Mouse (Mus musculus): ENCODE measurements around the gene Slc30a5.
"Not testable (repeated sequence)": the region's sequence is repeated elsewhere in the genome, so short reads cannot be mapped to it uniquely, and the experiment has no call there.

Gene Slc30a5

DNA sequence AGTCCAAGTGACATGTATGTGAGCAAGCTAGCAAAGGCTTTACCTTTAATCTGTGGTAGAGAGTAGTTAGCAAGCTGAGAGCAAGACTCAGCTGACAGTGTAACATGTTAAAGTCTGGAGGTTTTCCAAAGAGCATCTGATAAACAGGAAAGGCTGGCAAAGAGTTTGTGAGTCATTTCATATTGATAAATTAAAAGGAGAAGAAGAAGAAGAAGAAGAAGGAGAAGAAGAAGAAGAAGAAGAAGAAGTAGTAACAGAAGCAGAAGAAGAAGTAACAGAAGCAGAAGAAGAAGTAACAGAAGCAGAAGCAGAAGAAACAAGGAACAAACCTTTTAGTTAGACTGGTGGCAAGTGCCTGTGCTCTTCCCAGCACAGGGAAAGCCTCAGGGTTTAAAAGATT, 1.6 kb upstream of the Slc30a5 start:
- no peak for DNase-seq

DNA sequence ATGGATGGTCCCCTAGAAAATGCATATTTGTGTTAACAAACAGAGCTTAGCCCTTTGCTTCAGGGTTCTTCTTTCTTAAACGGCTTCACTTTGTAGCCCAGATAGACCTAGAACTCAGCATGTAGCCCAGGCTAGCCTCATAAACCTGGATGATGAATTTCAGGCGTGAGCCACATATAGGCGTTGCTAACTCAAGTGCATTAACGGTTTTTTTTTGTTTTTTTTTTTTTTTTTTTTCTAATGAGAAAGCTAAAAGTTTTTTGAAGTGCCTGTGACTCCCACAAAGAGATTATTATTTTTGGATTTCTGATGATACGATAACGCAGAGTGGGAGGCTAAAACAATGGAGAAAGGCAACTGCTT, 394 bp upstream of the Slc30a5 start:
- no peak for DNase-seq

DNA sequence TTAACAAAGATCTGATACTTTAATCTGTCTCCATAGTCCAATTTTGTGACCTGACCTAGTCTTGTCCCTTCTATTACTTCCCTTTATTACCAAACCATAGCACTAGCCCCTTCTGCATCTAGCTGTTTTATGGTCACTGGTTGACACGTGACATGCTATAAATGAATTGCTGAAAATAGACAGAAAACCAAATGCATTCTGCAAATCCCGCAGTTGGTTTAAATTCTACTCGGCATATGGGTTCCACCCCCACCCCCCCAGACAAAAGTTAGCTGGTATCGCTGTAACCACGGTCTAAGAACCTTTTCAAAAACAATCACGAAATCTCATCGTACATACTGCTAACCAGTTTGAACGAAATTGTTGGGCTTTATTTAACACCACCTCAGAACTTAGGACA, 1.0 kb downstream of the Slc30a5 start:
- no peak for DNase-seq

DNA sequence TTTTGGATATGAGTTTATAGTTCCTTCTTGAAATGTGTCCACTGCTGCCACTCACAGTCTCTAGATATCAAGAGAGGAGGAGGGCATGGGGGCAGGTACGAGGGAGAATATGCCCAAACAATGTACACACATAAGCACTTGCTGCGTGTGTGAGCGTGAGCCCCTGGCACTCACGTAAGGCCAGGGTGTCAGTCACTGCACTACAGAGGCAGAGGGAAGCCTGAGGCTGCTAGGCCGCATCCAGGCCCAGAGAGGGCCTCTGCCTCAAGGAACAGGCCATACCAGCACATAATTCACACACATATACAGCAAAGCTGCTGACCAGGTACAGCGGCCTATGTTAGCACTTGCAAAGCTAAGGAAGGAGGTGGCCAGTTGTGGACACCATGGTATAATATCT, 2.1 kb downstream of the Slc30a5 start:
- no peak for DNase-seq

DNA sequence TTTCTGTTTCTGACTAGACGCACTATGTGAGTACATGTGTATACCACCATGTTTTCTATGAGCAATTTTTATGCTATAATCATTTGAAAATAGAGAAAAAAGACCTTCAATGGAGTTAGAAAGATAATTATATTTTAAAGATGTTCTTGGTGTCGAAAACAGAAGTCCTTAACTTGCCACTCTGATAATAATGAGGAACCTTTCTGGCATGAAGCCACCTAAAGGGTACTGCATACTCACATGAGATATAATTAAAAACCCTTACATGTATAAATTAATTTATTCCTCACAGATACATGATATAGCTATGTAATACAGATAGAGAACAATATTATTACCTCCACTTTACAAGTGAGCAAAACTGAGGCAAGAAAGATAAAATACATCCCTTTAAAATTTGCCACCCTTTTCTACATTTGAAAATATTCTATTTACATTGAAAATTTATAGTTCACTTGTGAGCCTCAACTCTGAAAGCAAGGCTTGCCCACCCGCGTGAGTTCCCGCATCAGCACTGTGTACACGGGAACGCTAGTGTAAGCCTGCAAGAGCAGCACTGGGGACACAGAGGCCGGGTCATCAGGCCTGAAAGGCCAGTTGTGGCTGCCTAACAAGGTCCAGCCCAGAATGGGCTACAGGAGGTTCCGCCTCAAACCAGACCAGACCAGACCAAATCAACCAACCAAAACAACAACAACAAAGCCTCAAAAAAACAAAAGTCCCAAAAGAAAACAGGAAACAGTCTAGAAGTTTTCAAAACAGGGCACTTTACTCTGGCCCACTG, 7.4 kb downstream of the Slc30a5 start:
- no peak for DNase-seq

DNA sequence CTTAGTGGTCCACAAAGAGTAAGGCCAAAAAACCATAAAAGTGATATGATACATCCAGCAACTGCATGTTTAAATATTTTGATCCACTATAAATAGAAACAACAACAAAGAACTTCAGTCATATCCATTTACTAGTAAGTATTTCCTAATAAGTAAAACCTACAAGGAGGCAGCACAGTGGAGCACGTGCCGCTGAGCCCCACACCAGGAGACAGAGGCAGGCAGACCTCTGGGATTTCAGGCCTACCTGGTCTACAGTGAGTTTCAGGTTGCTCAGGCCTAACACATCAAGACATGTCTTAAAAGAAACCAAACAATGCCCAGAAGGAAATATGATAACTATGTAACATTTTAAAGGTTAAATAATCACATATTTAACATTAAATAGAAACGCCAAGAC, 8.3 kb downstream of the Slc30a5 start:
- no peak for DNase-seq

DNA sequence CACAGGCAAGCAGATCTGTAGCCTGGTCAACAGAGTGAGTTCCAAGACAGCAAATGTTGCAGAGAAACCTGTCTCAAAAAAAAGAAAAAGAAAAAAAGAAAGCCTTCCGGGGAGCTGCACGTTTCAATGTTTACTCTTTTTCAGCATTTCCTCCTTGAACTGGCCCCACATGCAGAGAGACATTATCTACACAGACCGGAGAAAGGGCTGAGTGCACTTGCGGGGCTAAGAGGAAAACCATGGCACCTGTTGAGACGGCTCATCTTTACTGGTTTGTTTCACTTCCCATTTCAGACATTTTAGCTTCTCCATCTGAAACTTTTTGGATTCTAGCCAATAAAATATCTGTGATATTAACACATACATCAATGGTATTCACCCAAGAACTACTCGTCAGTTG, 8.9 kb downstream of the Slc30a5 start:
- no peak for DNase-seq

DNA sequence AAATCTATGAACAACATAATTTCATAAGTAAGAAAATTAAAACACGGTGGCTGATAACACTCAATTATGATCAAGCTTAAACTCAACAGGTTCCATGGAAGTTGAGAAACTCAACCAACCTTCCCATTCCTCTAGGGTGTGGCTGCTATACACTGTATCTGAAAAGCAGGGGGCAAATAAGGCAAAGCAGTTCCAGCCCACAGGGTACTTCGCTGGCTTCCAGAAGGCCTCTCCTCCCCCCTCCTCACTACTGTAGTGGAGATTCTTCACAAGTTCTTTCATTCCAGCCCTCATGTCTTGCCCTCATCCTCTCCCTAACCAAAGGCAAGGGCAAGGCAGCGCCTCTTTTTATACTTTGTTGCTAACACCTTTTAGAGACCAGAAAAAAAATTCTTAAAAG, 9.4 kb downstream of the Slc30a5 start:
- no peak for DNase-seq

DNA sequence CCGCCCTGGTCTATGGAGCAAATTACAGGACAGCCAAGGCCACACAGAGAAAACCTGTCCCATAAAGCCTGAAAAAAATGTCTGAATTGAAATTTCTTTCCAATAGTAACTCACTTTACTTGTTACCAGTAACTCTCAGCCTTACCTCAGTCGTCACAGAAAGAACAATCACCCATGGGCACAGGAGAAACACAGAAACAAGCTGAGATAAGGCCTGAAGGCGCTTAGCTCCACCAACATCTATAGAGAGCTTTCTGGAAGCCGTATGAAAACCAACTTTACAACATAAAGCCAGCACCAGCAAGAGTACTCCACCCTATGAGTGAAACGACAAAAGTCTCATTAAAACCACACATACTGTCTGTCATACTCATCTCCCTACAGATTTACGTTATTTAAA, 18.8 kb downstream of the Slc30a5 start:
- no peak for DNase-seq

DNA sequence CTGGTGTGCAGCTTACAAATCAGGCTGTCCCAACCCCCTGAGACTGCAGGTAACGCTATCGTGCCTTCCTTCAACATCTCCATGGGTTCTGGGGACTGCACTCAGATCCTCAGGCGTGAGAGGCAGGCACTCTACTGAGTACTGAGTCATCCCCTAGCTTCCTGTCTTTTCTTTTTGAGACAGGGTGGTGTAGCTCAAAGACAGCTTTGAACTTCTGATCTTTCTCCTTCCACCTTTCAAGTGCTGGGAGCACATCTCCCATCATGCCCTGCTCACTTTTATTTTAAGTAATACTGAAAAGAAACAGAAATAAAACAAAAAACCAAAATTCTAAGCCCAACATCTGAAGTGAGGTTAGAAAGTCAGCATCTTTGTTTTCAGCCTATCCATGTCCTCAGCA, 27.5 kb downstream of the Slc30a5 start:
- DNase-seq = no peak

DNA sequence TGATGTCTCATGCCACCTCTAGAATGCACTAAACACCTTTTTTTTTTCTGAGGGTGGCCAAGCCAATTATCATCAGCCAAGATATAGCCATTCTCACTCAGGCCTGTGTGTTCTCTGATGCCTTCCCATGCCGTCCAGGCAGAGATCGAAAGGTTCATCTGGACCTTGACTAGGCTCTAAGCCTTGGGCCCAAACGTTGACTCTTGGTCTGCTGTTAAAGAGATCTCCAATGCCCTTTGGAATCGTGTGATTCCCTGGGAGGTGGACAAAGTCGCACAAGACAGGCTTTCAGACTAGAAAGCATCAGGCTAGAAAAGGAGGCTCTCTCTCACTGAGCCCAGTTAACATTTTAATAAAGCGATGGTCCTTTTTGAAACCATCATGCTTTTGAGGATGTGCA, 36.1 kb downstream of the Slc30a5 start:
- DNase-seq = no peak

DNA sequence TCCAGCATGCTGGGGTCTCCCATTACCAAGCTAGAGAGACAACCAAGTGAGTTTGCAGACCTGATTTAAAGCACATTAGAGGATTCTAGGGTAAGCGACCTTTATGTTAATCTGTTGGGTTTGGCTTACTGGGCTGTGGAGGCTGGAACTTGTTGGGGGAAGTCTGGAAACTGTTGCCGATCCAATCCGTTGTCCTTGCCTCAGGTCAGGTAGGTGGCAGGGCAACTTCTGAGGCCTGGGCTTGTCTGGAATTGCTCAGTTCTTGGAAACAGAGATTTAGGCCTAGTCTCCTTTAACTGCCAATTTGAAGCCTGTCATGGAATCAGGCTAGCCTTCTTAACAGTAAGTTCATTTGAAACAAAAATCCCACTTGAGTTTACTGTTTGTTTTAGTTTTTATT, 44.1 kb downstream of the Slc30a5 start:
- DNase-seq = no peak

DNA sequence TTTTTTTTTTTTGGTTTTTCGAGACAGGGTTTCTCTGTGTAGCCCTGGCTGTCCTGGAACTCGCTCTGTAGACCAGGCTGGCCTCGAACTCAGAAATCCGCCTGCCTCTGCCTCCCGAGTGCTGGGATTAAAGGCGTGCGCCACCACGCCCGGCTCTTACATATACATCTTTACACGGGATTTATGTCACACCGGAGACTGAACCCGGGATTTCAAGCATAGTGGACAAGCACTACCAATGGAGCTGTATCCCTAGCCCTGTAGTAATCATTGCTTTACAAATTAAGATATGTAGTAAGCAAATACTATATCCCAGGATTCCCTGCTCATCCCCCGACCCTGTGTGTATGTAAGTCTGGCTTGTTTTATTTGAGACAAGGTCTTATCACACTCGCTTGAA, 45.2 kb downstream of the Slc30a5 start:
- DNase-seq = not testable (repeated sequence)

DNA sequence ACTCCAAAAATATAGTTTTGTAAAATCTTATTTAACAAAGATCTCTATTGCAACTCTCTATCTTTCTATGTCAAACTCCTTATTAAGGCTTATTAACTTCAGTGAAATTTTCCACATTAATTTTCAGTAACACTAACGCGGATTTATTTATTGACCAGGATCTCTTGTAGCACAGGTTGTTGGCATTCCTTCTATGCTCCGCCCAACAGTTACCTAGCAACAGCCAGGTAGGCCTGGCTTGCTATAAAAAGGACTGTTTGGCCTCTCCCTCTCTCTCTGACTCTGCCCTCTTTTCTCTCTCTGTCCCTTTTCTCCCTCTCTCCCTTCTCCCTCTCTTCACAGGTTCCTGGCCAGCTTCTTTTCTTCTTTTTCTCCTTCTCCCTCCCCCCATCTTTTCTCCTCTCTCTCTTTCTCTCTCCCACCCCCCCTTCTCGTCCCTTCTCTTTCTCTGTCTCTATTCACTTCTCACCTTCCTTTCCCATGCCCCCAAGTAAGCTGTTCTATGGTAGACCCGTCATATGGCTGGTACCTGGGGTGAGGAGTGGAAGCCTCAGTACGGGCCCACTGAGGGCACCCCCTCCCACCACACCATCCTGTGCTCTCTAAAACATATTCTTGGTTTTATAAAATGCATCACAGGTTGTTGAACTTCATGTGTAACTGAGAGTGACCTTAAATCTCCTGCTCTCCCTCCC, 45.8 kb downstream of the Slc30a5 start:
- no peak for DNase-seq

DNA sequence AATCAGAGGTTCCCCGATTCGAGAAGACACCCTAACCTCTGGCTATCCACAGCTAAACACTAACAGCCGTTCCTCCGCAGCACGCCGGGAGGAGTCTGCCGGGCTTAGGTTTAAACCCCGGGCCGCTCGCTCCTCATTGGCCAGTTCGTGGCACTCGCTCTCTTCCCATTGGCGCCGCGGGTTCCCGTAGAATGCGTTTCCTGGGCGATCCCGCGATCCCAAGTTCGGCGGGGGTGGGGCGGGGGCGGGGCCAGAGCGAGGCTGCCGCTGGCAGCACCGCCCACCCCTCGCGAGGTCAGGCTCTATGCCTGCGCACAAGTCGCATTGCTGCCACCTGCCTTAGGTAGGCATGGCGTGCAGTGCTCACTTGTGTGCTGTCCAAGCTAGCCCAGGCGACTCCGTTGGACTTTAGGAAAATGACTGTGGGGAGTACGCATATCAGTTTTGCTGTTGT, 46.8 kb downstream of the Slc30a5 start, which contains the start of gene Ccnb1:
Gene Ccnb1 (minus strand): TSS at position 157 of the 454 bp plus-strand sequence.
- peak; percentile 88 for DNase-seq

DNA sequence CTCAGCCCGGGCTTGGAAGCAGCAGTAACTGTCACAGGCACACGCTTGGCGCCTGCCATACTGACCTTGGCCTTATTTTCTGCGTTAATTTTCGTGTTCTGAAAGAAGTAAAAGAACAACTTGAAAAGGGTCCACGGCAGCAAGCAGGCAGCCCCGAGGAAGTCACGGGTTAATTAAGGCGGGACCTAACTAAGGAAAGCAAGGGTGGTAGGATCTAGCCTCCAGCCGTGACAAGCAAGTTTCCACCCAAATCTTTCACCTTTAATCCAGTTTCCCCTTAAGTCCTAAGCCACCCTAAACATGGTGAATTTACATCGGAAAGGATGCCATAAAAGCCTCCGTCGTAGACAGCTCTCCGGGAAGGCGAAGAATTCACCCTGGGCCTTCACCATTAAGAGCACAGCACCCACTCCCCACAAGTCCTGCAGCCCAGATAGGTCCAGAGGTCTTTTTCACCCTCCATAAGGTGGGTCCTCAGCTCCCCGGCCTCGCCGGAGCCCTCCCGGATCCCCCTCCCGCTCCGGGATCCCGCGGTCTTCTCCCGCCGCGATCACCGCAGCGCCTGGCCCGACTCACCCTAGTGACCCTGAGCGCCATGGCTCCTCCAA, 47.3 kb downstream of the Slc30a5 start:
- DNase-seq = no peak

DNA sequence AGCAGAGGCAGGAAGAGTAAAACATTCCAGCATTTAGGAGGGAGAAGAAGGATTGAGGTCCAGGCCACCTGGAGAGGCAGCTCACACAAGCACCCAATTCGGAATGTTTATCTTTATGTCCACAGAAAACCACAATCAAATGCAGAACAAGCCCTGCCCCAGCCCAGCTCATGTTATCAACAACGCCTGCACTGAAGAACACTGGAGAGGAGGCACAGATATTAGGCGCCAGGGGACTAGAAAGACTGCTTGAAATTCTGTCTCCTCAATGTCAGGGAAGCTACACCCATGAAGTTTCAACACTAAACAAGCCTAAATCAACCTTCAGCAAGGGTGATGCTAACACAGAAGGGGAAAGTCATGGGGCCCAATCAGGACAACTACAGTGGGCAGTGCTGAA, 55.7 kb downstream of the Slc30a5 start:
- DNase-seq = no peak

DNA sequence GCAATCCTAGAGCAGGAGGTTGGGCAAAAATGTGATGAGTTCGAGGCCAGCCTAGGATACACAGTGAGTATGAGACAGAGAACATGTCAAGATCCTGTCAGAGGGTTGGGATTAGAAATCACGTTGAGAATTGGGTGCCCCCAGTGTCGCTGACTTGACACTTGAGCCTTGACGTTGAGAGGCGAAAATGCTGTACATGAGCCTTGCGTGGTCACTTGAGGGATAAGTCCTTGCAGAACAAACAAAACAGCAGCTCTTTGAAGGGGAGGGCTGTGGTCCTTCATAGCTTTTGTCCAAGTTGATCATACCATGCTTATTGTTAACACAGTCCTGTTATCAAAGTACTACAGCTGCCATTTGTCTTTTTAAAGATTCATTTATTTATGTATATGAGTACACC, 56.5 kb downstream of the Slc30a5 start:
- no peak for DNase-seq

DNA sequence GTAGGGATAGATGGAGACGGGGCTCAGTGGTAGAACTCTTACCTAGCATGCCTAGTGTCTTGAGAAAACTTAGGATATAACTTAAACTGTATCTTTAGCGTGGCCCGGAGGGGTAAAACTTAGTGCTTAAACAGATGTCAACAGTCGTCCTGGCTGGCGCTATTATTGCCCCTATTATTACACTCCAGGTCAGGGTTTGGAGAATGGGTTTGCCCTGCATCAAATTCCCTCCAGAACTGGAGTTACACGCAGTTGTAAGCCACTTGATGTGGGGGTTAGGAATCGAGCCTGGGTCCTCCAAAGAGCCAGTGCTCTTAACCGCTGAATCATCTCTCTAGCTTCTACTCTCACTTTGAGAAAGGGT, 57.2 kb downstream of the Slc30a5 start:
- DNase-seq = no peak

DNA sequence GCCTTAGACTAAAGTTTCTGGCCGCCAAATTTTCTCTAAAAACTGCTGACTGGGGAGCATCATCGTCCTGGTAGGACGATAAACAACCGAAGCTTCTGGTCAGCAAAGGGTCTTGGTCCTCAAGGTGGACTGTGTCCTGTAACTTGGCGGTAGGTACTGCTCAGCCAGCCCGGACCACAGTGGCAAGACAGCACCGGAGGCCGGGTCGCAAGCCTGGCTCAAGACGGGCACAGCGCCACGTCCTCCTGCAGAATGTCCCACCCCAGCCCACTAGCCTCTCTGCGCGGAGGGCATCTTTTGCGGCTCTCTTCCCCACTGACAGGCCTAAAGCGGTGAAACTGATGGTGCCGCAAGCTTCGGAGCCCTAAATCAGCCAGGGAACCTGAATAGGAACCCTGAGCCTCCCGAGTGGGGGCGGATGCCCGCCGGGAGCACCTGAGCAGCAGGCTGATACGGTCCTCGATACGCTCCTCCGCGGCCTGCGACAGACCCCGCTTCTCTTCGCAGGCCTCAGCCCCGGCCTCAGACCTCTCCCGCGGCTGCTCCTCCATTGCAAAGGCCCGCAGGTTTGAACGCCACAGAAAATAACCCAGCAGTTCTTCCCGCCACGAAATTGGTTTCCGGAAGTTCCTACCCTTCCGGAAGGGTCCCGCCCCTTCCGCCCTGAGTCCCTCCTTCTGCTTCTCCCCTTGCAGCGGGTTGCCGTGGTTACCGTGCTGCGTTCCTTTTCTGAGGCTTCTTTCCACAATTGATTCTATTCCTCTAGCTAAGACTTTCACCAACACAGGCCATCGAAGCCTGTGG, 57.8 kb downstream of the Slc30a5 start, which contains the start of gene Cenph:
Gene Cenph (minus strand): TSS at position 648 of the 804 bp plus-strand sequence.
- peak; percentile 87 for DNase-seq

DNA sequence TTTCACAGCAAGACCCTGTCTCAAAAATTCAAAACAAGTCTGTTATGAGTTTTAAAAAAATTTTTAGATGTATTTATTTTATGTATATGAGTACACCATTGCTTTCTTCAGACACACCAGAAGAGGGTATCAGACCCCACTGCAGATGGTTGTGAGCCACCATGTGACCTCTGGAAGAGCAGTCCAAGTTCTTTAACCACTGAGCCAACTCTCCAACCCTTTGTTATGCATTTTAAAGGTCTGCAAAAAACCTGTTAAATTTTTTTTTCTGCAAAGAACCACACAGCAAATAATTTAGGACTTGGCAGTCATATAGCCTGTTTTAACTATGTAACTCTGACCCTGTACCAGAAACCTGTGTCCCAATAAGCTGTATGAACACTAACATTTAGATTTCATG, 58.5 kb downstream of the Slc30a5 start:
- DNase-seq = no peak

DNA sequence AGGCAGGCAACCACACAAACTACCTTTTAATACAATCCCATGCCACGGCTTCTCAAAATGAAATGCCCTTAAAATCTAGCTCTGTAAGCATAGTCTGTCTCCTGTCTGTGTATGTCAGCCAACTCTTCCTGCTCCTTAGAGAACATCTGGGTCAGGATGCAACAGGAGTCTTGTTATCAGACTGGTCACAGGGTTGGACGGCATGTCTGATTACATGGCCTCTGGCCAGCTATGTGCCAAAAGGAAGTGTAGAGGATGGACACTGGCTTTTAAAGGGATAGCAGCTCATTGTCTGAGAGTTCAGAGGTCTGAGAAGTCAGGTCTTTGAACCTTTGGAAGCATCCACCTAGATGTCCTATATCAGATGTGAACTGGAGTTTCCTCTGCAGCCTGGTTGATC, 77.9 kb downstream of the Slc30a5 start:
- DNase-seq = no peak

DNA sequence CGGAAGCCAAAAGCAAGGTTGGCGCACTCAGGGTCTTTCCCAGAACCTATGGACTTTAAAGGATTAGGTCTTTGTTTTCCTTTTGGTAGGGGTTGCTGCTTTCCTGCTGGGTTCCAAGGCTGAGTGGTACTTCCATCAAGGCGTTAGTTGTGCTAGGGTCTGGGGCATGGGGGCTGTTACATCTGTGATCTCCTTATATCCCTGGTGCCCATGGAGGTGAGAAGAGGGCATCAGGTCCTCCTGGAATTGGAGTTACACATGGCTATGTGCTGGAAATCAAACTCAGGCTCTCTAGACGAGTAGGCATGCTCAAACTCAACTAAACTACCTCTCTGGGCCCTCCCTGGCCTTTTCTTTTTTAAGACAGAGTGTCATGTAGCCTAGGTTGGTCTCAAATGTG, 79.0 kb downstream of the Slc30a5 start:
- no peak for DNase-seq

Data from layer of hippocampus, adult 9-11 months (tissue).